Mouse (Mus musculus) CH12.LX (cell line): ENCODE measurements around the gene Mex3d. TPM values are rescaled to one million over a fixed set of nuclear protein-coding genes. Genes with fewer than 3 reads are reported as not detected.
"Not testable (repeated sequence)": the region's sequence is repeated elsewhere in the genome, so short reads cannot be mapped to it uniquely, and the experiment has no call there.

Experiments used
- DNase-seq: peaks from one replicate; pipeline ENCODE4 v3.0.0-alpha.2; 2013; ENCODE audit errors: extremely low read depth
- H3K27ac ChIP-seq: 2 replicates; pipeline ENCODE4 v1.5.1; 2012; ENCODE audit warnings: low read depth, mild to moderate bottlenecking, control low read depth, moderate library complexity; ENCODE audit not compliant: insufficient read depth
- H3K27me3 ChIP-seq: replicated peaks from 2 replicates; pipeline ENCODE3; 2012; ENCODE audit warnings: inconsistent platforms
- H3K36me3 ChIP-seq, 2 experiments: replicated peaks in 1 of 2; 2 replicates each; pipeline versions ENCODE3 to v1.6.1; 2012; ENCODE audit warnings: inconsistent platforms in 1 of 2, low read length in 1 of 2, mild to moderate bottlenecking in 1 of 2, mixed read lengths in 1 of 2, moderate library complexity in 1 of 2; ENCODE audit not compliant: control insufficient read depth in 1 of 2, insufficient read depth in 1 of 2
- H3K4me1 ChIP-seq, 2 experiments: 2 replicates each; pipeline ENCODE4 v1.6.1; 2012; ENCODE audit warnings: inconsistent platforms in 1 of 2, moderate library complexity in 1 of 2; ENCODE audit not compliant: insufficient read depth in 2 of 2, control insufficient read depth in 1 of 2
- H3K4me2 ChIP-seq: 2 replicates; pipeline ENCODE4 v1.6.1; 2012; ENCODE audit warnings: low read depth, mild to moderate bottlenecking, control low read depth; ENCODE audit not compliant: poor library complexity, insufficient read depth, severe bottlenecking
- H3K4me3 ChIP-seq, 3 experiments: fragments of 150-350 bp in 1 of 3; sonication (generic) in 1 of 3; replicated peaks in 1 of 3; 2 replicates each; pipeline versions ENCODE3 to v1.5.1; 2011 to 2012; ENCODE audit warnings: low read depth in 2 of 3, low read length in 2 of 3, mild to moderate bottlenecking in 2 of 3, moderate library complexity in 2 of 3, control low read depth in 1 of 3, improper control_type of control experiment in 1 of 3, inconsistent platforms in 1 of 3, mixed read lengths in 1 of 3; ENCODE audit not compliant: poor library complexity in 1 of 3
- H3K79me2 ChIP-seq: replicated peaks from 2 replicates; pipeline ENCODE4 v1.6.1; 2012; ENCODE audit warnings: mild to moderate bottlenecking, moderate library complexity; ENCODE audit not compliant: control insufficient read depth, poor library complexity, insufficient read depth, severe bottlenecking; ENCODE audit errors: extremely low read depth
- H3K9ac ChIP-seq: 2 replicates; pipeline ENCODE4 v1.6.1; 2012; ENCODE audit warnings: low read depth, mild to moderate bottlenecking, control low read depth, moderate library complexity; ENCODE audit not compliant: insufficient read depth
- H3K9me3 ChIP-seq: replicated peaks from 2 replicates; pipeline ENCODE3; 2012; ENCODE audit warnings: low read length, inconsistent platforms, mixed read lengths
- CHD1 ChIP-seq: IDR thresholded peaks from 2 replicates; pipeline ENCODE4 v1.6.1; 2012; ENCODE audit warnings: low read depth, low read length, improper control_type of control experiment, inconsistent platforms
- CHD2 ChIP-seq: IDR thresholded peaks from 2 replicates; pipeline ENCODE4 v1.6.1; 2011; ENCODE audit warnings: low read length, improper control_type of control experiment
- CTCF ChIP-seq, 2 experiments: IDR thresholded peaks in 1 of 2; conservative IDR thresholded peaks in 1 of 2; 2 replicates each; pipeline ENCODE4 v1.5.1; 2011 to 2012; ENCODE audit warnings: low read depth in 2 of 2, low read length in 2 of 2, improper control_type of control experiment in 1 of 2, inconsistent platforms in 1 of 2, mild to moderate bottlenecking in 1 of 2, moderate library complexity in 1 of 2
- E2F4 ChIP-seq: IDR thresholded peaks from 2 replicates; pipeline ENCODE4 v1.6.1; 2011; ENCODE audit warnings: low read depth, low read length, improper control_type of control experiment; ENCODE audit not compliant: insufficient replicate concordance
- ELF1 ChIP-seq: IDR thresholded peaks from 2 replicates; pipeline ENCODE4 v1.6.1; 2014; ENCODE audit warnings: low read depth, mild to moderate bottlenecking, inconsistent platforms, low read length, improper control_type of control experiment
- GABPA ChIP-seq: IDR thresholded peaks from 2 replicates; pipeline ENCODE4 v1.6.1; 2012; ENCODE audit warnings: low read depth, low read length, improper control_type of control experiment, inconsistent platforms; ENCODE audit not compliant: insufficient replicate concordance
- IRF4 ChIP-seq: IDR thresholded peaks from 2 replicates; pipeline ENCODE4 v1.6.1; 2014; ENCODE audit warnings: low read depth, mild to moderate bottlenecking, inconsistent platforms, low read length, improper control_type of control experiment
- JUN ChIP-seq: IDR thresholded peaks from 2 replicates; pipeline ENCODE4 v1.6.1; 2011; ENCODE audit warnings: low read depth, mild to moderate bottlenecking, low read length, improper control_type of control experiment, moderate library complexity; ENCODE audit not compliant: insufficient read depth
- MAFK ChIP-seq: IDR thresholded peaks from 2 replicates; pipeline ENCODE4 v1.6.1; 2011; ENCODE audit warnings: low read length, improper control_type of control experiment; ENCODE audit not compliant: insufficient replicate concordance
- MAX ChIP-seq: IDR thresholded peaks from 2 replicates; pipeline ENCODE4 v1.6.1; 2011; ENCODE audit warnings: low read length, improper control_type of control experiment
- MYC ChIP-seq: IDR thresholded peaks from 2 replicates; pipeline ENCODE4 v1.6.1; 2011; ENCODE audit warnings: low read depth, mild to moderate bottlenecking, improper control_type of control experiment, low read length
- NELFE ChIP-seq: IDR thresholded peaks from 2 replicates; pipeline ENCODE4 v1.6.1; 2011; ENCODE audit warnings: low read depth, low read length, improper control_type of control experiment
- NRF1 ChIP-seq: IDR thresholded peaks from 2 replicates; pipeline ENCODE4 v1.6.1; 2014; ENCODE audit warnings: low read depth, mild to moderate bottlenecking, inconsistent platforms, low read length, improper control_type of control experiment, moderate library complexity
- POLR2A ChIP-seq: IDR thresholded peaks from 2 replicates; pipeline ENCODE4 v1.6.1; 2011; ENCODE audit warnings: low read depth, mild to moderate bottlenecking, improper control_type of control experiment, low read length
- RAD21 ChIP-seq: IDR thresholded peaks from 2 replicates; pipeline ENCODE4 v1.6.1; 2011; ENCODE audit warnings: low read depth, mild to moderate bottlenecking, low read length, improper control_type of control experiment, moderate library complexity
- SIN3A ChIP-seq: IDR thresholded peaks from 2 replicates; pipeline ENCODE4 v1.6.1; 2012; ENCODE audit warnings: low read length, improper control_type of control experiment, inconsistent platforms
- SMC3 ChIP-seq: IDR thresholded peaks from 2 replicates; pipeline ENCODE4 v1.6.1; 2011; ENCODE audit warnings: low read depth, low read length, improper control_type of control experiment
- TBP ChIP-seq: conservative IDR thresholded peaks from 2 replicates; pipeline ENCODE4 v1.6.1; 2011; ENCODE audit warnings: low read depth, low read length, improper control_type of control experiment
- TCF12 ChIP-seq: IDR thresholded peaks from 2 replicates; pipeline ENCODE4 v1.6.1; 2014; ENCODE audit warnings: low read depth, mild to moderate bottlenecking, inconsistent platforms, low read length, improper control_type of control experiment
- UBTF ChIP-seq: IDR thresholded peaks from 2 replicates; pipeline ENCODE4 v1.6.1; 2012; ENCODE audit warnings: low read depth, mild to moderate bottlenecking, inconsistent platforms, low read length, improper control_type of control experiment, moderate library complexity
- USF1 ChIP-seq: IDR thresholded peaks from 2 replicates; pipeline ENCODE4 v1.6.1; 2014; ENCODE audit warnings: low read depth, mild to moderate bottlenecking, inconsistent platforms, low read length, improper control_type of control experiment
- ZC3H11A ChIP-seq: IDR thresholded peaks from 2 replicates; pipeline ENCODE4 v1.6.1; 2012; ENCODE audit warnings: low read depth, mild to moderate bottlenecking, inconsistent platforms, low read length, improper control_type of control experiment
- dilution Hi-C: fragments of 300-500 bp; cut with MboI; formaldehyde crosslinking; loops from 2 replicates; pipeline ENCODE4 v1.14.3; 2020; ENCODE audit warnings: low sequenced_read_pairs; ENCODE audit not compliant: extremely low pct_unique_long_range_greater_than_20kb, extremely low pct_ligation_motif_present
- in situ Hi-C: fragments of 300-500 bp; cut with MboI; formaldehyde crosslinking; loops from 3 replicates; pipeline ENCODE4 v1.14.3; 2019; ENCODE audit warnings: low sequenced_read_pairs, low pct_ligation_motif_present, low pct_unique_long_range_greater_than_20kb, mixed read lengths
- polyA plus RNA-seq: library from polyadenylated mRNA; unstranded; fragments of >175 nt; gene quantifications from 2 replicates; pipeline ENCODE4 v1.2.1, GENCODE M21; 2012; ENCODE audit warnings: low read depth; ENCODE audit not compliant: insufficient read length
- total RNA-seq, 2 experiments: library from RNA; depleted of rRNA; stranded (reverse); fragments of 300-350 nt in 1 of 2; fragments of >200 nt in 1 of 2; gene quantifications; 2 replicates each; pipeline ENCODE4 v1.2.3; 2012 to 2014

Gene Mex3d
- total and polyA plus RNA-seq, 3 experiments = 5.9 to 8.5 (median 6.6) TPM

DNA sequence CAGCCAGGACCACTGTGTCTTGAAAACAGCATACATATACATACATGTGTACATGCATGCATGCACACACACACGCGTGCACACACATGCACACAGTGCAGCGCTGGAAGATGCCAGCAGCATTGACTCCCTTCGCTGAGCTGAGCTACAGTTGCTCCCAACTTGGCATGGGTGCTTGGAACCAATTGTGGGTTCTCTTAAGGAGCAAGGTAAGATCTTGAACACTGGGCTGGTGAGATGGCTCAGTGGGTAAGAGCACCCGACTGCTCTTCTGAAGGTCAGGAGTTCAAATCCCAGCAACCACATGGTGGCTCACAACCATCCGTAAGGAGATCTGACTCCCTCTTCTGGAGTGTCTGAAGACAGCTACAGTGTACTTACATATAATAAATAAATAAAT lies 41.5 kb downstream of the Mex3d start:
- 0 out of 2 replicates have a peak, but pooled peaks have one; percentile 53 for TF ChIP-seq TBP
- H3K4me3 ChIP-seq, H3K36me3 ChIP-seq, H3K4me1 ChIP-seq, dilution Hi-C loops, H3K79me2 ChIP-seq, H3K27ac ChIP-seq, H3K4me2 ChIP-seq, DNase-seq, H3K9ac ChIP-seq: not testable (repeated sequence)
- in situ Hi-C loops = loop anchor here (5.0 kb wide), 1 partner anchor 169 kb away; the partner anchor contains the start of gene Efna2
- Histone ChIP-seq H3K9me3 (peaks cover 19% of the 10 kb centered on the region), H3K27me3 (peaks cover 57% of the 10 kb centered on the region)

DNA sequence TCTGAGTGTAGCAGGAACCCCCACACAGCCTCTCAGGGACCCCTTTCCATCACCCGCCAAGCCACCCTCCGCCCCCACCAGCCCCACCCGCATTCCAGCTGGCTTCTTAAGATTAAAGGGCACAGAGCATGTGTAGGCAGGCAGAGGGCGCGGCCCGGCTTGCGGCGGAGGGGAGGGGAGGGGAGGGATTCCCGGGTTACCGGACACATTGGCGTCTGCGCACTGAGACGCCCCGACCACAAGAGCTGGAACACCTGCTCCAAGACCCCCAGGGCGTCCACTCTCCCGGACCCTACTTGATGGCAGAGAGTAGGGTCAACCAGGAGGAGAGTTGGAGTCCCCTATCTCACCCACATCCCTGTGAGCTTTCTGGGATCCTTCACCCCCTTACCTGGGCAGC lies 42.3 kb downstream of the Mex3d start:
- no peak overlapping the region for H3K4me3 ChIP-seq
- TF ChIP-seq CHD1 (no peak), POLR2A (no peak), GABPA (no peak), TCF12 (no peak), CTCF (conservative IDR thresholded peaks at IDR 0.05 in 1 of 2, IDR thresholded peaks at IDR 0.05 in 1 of 2; ENCODE audit: low read depth in 2 of 2, low read length in 2 of 2) (no peak), JUN (no peak), IRF4 (no peak), SMC3 (no peak)
- H3K4me2 ChIP-seq = no peak overlapping the region
- H3K9me3 ChIP-seq = peaks cover 19% of the 10 kb centered on the region
- dilution Hi-C loops (no loop called here), in situ Hi-C loops (loop anchor here (5.0 kb wide), 1 partner anchor 168 kb away; the partner anchor contains the start of gene Efna2)
- no peaks in the 10 kb centered on the region for H3K79me2 ChIP-seq
- no peak overlapping the region for H3K9ac ChIP-seq
- H3K36me3 ChIP-seq = no peaks in the 10 kb centered on the region
- peaks cover 50% of the 10 kb centered on the region for H3K27me3 ChIP-seq
- H3K27ac ChIP-seq = no peak overlapping the region
- DNase-seq = no peak
- peaks cover 3 to 14% of the 10 kb centered on the region in 2 experiments for H3K4me1 ChIP-seq

DNA sequence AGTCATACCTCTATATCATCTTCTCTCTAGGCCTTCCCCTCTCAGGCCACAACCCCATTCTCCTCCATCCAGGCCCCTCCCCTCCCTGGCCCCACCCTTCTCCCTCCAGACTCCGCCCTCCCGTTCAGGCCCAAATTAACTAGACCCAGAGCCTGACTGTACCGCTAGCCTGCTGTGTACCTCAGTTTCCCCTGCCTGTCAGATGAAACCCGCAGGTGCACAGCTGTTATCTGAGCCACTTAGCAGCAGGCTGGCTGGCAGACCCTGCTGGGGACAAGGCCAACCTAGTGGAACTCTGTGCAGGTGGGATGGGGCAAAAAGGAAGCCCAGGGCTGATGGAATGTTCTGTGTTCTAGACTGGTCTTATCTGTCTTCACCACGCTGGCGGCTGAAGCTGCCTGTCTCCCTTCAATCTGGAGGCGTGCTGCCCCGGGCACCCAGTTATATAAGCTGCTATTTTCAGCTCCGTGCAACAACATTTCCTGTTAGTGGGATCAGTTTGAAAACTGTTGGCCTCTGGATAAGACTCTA lies 43.3 kb downstream of the Mex3d start:
- Histone ChIP-seq H3K4me1 (peaks cover 3 to 20% of the 10 kb centered on the region in 2 experiments), H3K27me3 (peaks cover 42% of the 10 kb centered on the region), H3K9ac (no peak overlapping the region), H3K4me3 (no peak overlapping the region), H3K36me3 (no peaks in the 10 kb centered on the region), H3K4me2 (no peak overlapping the region), H3K27ac (no peak overlapping the region), H3K79me2 (no peaks in the 10 kb centered on the region), H3K9me3 (peaks cover 19% of the 10 kb centered on the region)
- in situ Hi-C loops (no loop called here), dilution Hi-C loops (no loop called here)
- TF ChIP-seq TCF12 (no peak), MAFK (no peak), ZC3H11A (no peak), E2F4 (no peak), JUN (no peak), POLR2A (no peak), IRF4 (no peak), NELFE (no peak), NRF1 (no peak), MAX (no peak), USF1 (no peak), ELF1 (no peak), RAD21 (no peak), SMC3 (no peak), CHD1 (no peak), SIN3A (no peak), MYC (no peak), CHD2 (no peak), UBTF (no peak)
- no peak for DNase-seq
